Mouse (Mus musculus) left cerebral cortex, postnatal 4 days (tissue): ENCODE measurements at regions not wholly inside any gene's neighbourhood (a gene's known extent, or its start where the extent isn't known, plus 50 kb on each side); places are given as distances from the start of the nearest gene placed in this dataset.

ENCODE experiments used
- DNase-seq: peaks from one replicate; pipeline ENCODE4 v3.0.0-alpha.2; 2022
- intact Hi-C: fragments of 180-260 bp; cut with DNase I; formaldehyde crosslinking; loops from one replicate; pipeline ENCODE4 v1.15.1; 2025

- intact Hi-C loops: no loop called here
- DNase-seq: no peak
Observed at GRCm38 (mm10) chr4:8374737-8375489, 136.1 kb upstream of the Car8 start.

- intact Hi-C loops: no loop called here
- DNase-seq: peak; percentile 81
Observed at GRCm38 (mm10) chr4:8374061-8374460, 135.2 kb upstream of the Car8 start.

GRCm38 (mm10) chr4:8372069-8372468 lies 133.2 kb upstream of the Car8 start:
- intact Hi-C loops: no loop called here
- no peak for DNase-seq

GRCm38 (mm10) chr4:8370786-8371185 lies 131.9 kb upstream of the Car8 start:
- intact Hi-C loops: no loop called here

GRCm38 (mm10) chr4:8367487-8368276 lies 128.8 kb upstream of the Car8 start:
- intact Hi-C loops: loop anchor here (5.0 kb wide), 2 partner anchors 380 to 1805 kb away; no protein-coding TSS in a partner anchor
- no peak for DNase-seq

More at GRCm38 (mm10) chr4:8370786-8371185, 131.9 kb upstream of the Car8 start:
- DNase-seq: no peak

GRCm38 (mm10) chr4:8366978-8367377 lies 128.1 kb upstream of the Car8 start:
- intact Hi-C loops: loop anchor here (5.0 kb wide), 2 partner anchors 380 to 1805 kb away; no protein-coding TSS in a partner anchor
- DNase-seq: no peak

GRCm38 (mm10) chr4:8362409-8362808 lies 123.6 kb upstream of the Car8 start:
- intact Hi-C loops: no loop called here
- no peak for DNase-seq

GRCm38 (mm10) chr4:8361931-8362330 lies 123.1 kb upstream of the Car8 start:
- intact Hi-C loops: no loop called here
- DNase-seq: no peak

GRCm38 (mm10) chr4:8361305-8361704 lies 122.5 kb upstream of the Car8 start:
- intact Hi-C loops: no loop called here
- no peak for DNase-seq

GRCm38 (mm10) chr4:8357443-8357842 lies 118.6 kb upstream of the Car8 start:
- intact Hi-C loops: no loop called here
- no peak for DNase-seq

GRCm38 (mm10) chr4:8341928-8342327 lies 103.1 kb upstream of the Car8 start:
- intact Hi-C loops: no loop called here
- DNase-seq: no peak

GRCm38 (mm10) chr4:8309241-8309987 lies 70.6 kb upstream of the Car8 start:
- no peak for DNase-seq
- intact Hi-C loops: no loop called here

GRCm38 (mm10) chr4:8292563-8292962 lies 53.7 kb upstream of the Car8 start:
- DNase-seq: no peak
- intact Hi-C loops: no loop called here

GRCm38 (mm10) chr4:8291528-8292492 lies 53.0 kb upstream of the Car8 start:
- no peak for DNase-seq
- intact Hi-C loops: no loop called here

- peak; percentile 10 for DNase-seq
- intact Hi-C loops: no loop called here
Observed at GRCm38 (mm10) chr4:8289901-8290300, 51.1 kb upstream of the Car8 start.
